Mouse (Mus musculus) midbrain, embryonic 16.5 days (tissue): ENCODE measurements around the gene Fam171a1. TPM values are rescaled to one million over a fixed set of nuclear protein-coding genes. Genes with fewer than 3 reads are reported as not detected.
A peak's percentile ranks its signal among the peaks of the same experiment; 100 is the strongest.
"Not testable (repeated sequence)": the region's sequence is repeated elsewhere in the genome, so short reads cannot be mapped to it uniquely, and the experiment has no call there.

Experiments used
- ATAC-seq: fragments of 200-750 bp; cut with Nextera tagmentation; 2 replicates; pipeline ENCODE4 v1.8.0; 2017; ENCODE audit warnings: moderate TSS enrichment
- H3K27ac ChIP-seq: fragments of 300-500 bp; sonication (generic); 2 replicates; pipeline ENCODE4 v1.5.1; 2014; ENCODE audit warnings: mild to moderate bottlenecking, low read length, mixed read lengths
- H3K27me3 ChIP-seq: fragments of 300-500 bp; sonication (generic); 2 replicates; pipeline ENCODE4 v1.6.1; 2014; ENCODE audit warnings: low read depth, low read length, mixed read lengths; ENCODE audit not compliant: control insufficient read depth, insufficient read depth
- H3K36me3 ChIP-seq: fragments of 300-500 bp; sonication (generic); 2 replicates; pipeline ENCODE4 v1.6.1; 2014; ENCODE audit warnings: mild to moderate bottlenecking, low read length, moderate library complexity, mixed read lengths; ENCODE audit not compliant: control insufficient read depth, insufficient read depth
- H3K4me1 ChIP-seq: fragments of 300-500 bp; sonication (generic); 2 replicates; pipeline ENCODE4 v1.6.1; 2014; ENCODE audit warnings: mild to moderate bottlenecking, low read length, mixed read lengths; ENCODE audit not compliant: control insufficient read depth, insufficient read depth
- H3K4me2 ChIP-seq: fragments of 300-500 bp; sonication (generic); 2 replicates; pipeline ENCODE4 v1.6.1; 2014; ENCODE audit warnings: mild to moderate bottlenecking, low read length, mixed read lengths
- H3K4me3 ChIP-seq: fragments of 300-500 bp; sonication (generic); 2 replicates; pipeline ENCODE4 v1.5.1; 2014; ENCODE audit warnings: low read depth, mild to moderate bottlenecking, low read length, moderate library complexity, mixed read lengths
- H3K9ac ChIP-seq: fragments of 300-500 bp; sonication (generic); 2 replicates; pipeline ENCODE4 v1.6.1; 2014; ENCODE audit warnings: low read depth, low read length, mixed read lengths
- H3K9me3 ChIP-seq: fragments of 300-500 bp; sonication (generic); replicated peaks from 2 replicates; pipeline ENCODE4 v1.6.1; 2014; ENCODE audit warnings: mild to moderate bottlenecking, low read length, mixed read lengths; ENCODE audit not compliant: control insufficient read depth, poor library complexity, severe bottlenecking
- WGBS: fragments of 180-500 bp; shearing (Covaris S2); extraction: QIAGEN DNeasy Blood & Tissue Kit; methylation state at CpG from one replicate; pipeline ENCODE4 v1.1.7; 2014; 5-methylcytosine and 5-hydroxymethylcytosine counted together
- polyA plus RNA-seq: library from polyadenylated mRNA; unstranded; fragments of >200 nt; fragmentation: Nextera tagmentation; extraction: Ambion mirVana; gene quantifications from 2 replicates; pipeline ENCODE4 v1.2.1, GENCODE M21; 2015

The Fam171a1 gene
- polyA plus RNA-seq, 1 experiment from 2014 or later = 44.0 TPM

GRCm38 (mm10) chr2:3172656-3173055 is 58.6 kb downstream of the Fam171a1 start:
- H3K9me3 ChIP-seq = no peaks in the 10 kb centered on the region

GRCm38 (mm10) chr2:3174890-3175289 is 60.9 kb downstream of the Fam171a1 start:
- 80% methylated on average over 5 of the region's 5 CpGs for WGBS
- Histone ChIP-seq H3K4me2 (no peak overlapping the region), H3K27ac (no peak overlapping the region), H3K9ac (no peak overlapping the region), H3K27me3 (no peaks in the 10 kb centered on the region), H3K4me3 (no peak overlapping the region), H3K9me3 (no peaks in the 10 kb centered on the region), H3K4me1 (peaks cover 24% of the 10 kb centered on the region), H3K36me3 (no peaks in the 10 kb centered on the region)
- no peak for ATAC-seq

More at GRCm38 (mm10) chr2:3172656-3173055, 58.6 kb downstream of the Fam171a1 start:
- H3K4me1 ChIP-seq = peaks cover 45% of the 10 kb centered on the region
- no peak overlapping the region for H3K4me2 ChIP-seq
- no peaks in the 10 kb centered on the region for H3K36me3 ChIP-seq
- no peak overlapping the region for H3K9ac ChIP-seq
- no peak for ATAC-seq
- 65% methylated on average over 3 of the region's 3 CpGs for WGBS
- no peaks in the 10 kb centered on the region for H3K27me3 ChIP-seq
- peak overlapping the region; percentile 19 for H3K27ac ChIP-seq
- no peak overlapping the region for H3K4me3 ChIP-seq

- not testable (repeated sequence) for H3K4me3 ChIP-seq, H3K27ac ChIP-seq, H3K36me3 ChIP-seq, H3K9me3 ChIP-seq, H3K9ac ChIP-seq, H3K27me3 ChIP-seq, H3K4me2 ChIP-seq, ATAC-seq
- peaks cover 17% of the 10 kb centered on the region for H3K4me1 ChIP-seq
- WGBS = 92% methylated on average over 4 of the region's 4 CpGs
These were observed 62.0 kb downstream of the Fam171a1 start for GRCm38 (mm10) chr2:3175988-3176387.

GRCm38 (mm10) chr2:3176751-3177150 is 62.7 kb downstream of the Fam171a1 start:
- H3K4me3 ChIP-seq = no peak overlapping the region
- no peak overlapping the region for H3K4me2 ChIP-seq
- no peak for ATAC-seq
- no peak overlapping the region for H3K27ac ChIP-seq
- H3K4me1 ChIP-seq = peaks cover 16% of the 10 kb centered on the region
- no peaks in the 10 kb centered on the region for H3K36me3 ChIP-seq
- WGBS = 86% methylated on average over 3 of the region's 3 CpGs
- H3K9me3 ChIP-seq = no peaks in the 10 kb centered on the region
- H3K9ac ChIP-seq = no peak overlapping the region
- no peaks in the 10 kb centered on the region for H3K27me3 ChIP-seq

GRCm38 (mm10) chr2:3180550-3180949 is 66.5 kb downstream of the Fam171a1 start:
- H3K9me3 ChIP-seq = no peaks in the 10 kb centered on the region
- H3K4me2 ChIP-seq = no peak overlapping the region
- no peak for ATAC-seq
- no peaks in the 10 kb centered on the region for H3K4me1 ChIP-seq
- H3K27ac ChIP-seq = no peak overlapping the region
- H3K36me3 ChIP-seq = no peaks in the 10 kb centered on the region
- H3K9ac ChIP-seq = no peak overlapping the region
- H3K27me3 ChIP-seq = no peaks in the 10 kb centered on the region
- no peak overlapping the region for H3K4me3 ChIP-seq
- WGBS = 87% methylated on average over 4 of the region's 4 CpGs

GRCm38 (mm10) chr2:3183656-3184055 is 69.6 kb downstream of the Fam171a1 start:
- Histone ChIP-seq H3K36me3 (peaks cover 2% of the 10 kb centered on the region; the same call in 1 of the 2 replicates), H3K27me3 (no peaks in the 10 kb centered on the region), H3K4me1 (no peaks in the 10 kb centered on the region), H3K27ac (no peak overlapping the region), H3K4me3 (no peak overlapping the region), H3K4me2 (no peak overlapping the region), H3K9ac (no peak overlapping the region), H3K9me3 (no peaks in the 10 kb centered on the region)
- WGBS = 80% methylated on average over 5 of the region's 5 CpGs
- no peak for ATAC-seq

- no peak overlapping the region for H3K4me2 ChIP-seq
- no peak overlapping the region for H3K27ac ChIP-seq
- H3K4me3 ChIP-seq = no peak overlapping the region
- H3K9ac ChIP-seq = no peak overlapping the region
- 92% methylated on average over 5 of the region's 5 CpGs for WGBS
- no peaks in the 10 kb centered on the region for H3K4me1 ChIP-seq
- ATAC-seq = no peak
- H3K36me3 ChIP-seq = peaks cover 2% of the 10 kb centered on the region; the same call in 1 of the 2 replicates
- H3K9me3 ChIP-seq = no peaks in the 10 kb centered on the region
- no peaks in the 10 kb centered on the region for H3K27me3 ChIP-seq
These were observed 71.3 kb downstream of the Fam171a1 start for GRCm38 (mm10) chr2:3185335-3185734.

GRCm38 (mm10) chr2:3188745-3189475 is 74.9 kb downstream of the Fam171a1 start:
- peaks cover 8% of the 10 kb centered on the region for H3K36me3 ChIP-seq
- ATAC-seq = no peak

GRCm38 (mm10) chr2:3191149-3191548 is 77.1 kb downstream of the Fam171a1 start:
- Histone ChIP-seq H3K36me3 (peaks cover 12% of the 10 kb centered on the region), H3K9ac (no peak overlapping the region), H3K27me3 (no peaks in the 10 kb centered on the region), H3K9me3 (no peaks in the 10 kb centered on the region), H3K27ac (no peak overlapping the region), H3K4me1 (no peaks in the 10 kb centered on the region), H3K4me2 (no peak overlapping the region), H3K4me3 (no peak overlapping the region)
- ATAC-seq = no peak
- WGBS = 77% methylated on average over 6 of the region's 6 CpGs

More at GRCm38 (mm10) chr2:3188745-3189475, 74.9 kb downstream of the Fam171a1 start:
- WGBS = 91% methylated on average over 10 of the region's 10 CpGs
- no peaks in the 10 kb centered on the region for H3K9me3 ChIP-seq
- no peak overlapping the region for H3K27ac ChIP-seq
- H3K9ac ChIP-seq = no peak overlapping the region
- H3K27me3 ChIP-seq = no peaks in the 10 kb centered on the region
- H3K4me3 ChIP-seq = no peak overlapping the region
- H3K4me2 ChIP-seq = no peak overlapping the region
- H3K4me1 ChIP-seq = no peaks in the 10 kb centered on the region
